Mouse (Mus musculus) embryo, embryonic 9.5 days (tissue): ENCODE measurements around the gene Mov10l1.
A peak's percentile ranks its signal among the peaks of the same experiment; 100 is the strongest.

Source experiments
- DNase-seq: peaks from one replicate; pipeline ENCODE4 v3.0.0-alpha.2; 2017; ENCODE audit errors: extremely low spot score

Gene Mov10l1

GRCm38 (mm10) chr15:89016722-89017121 is 34.0 kb downstream of the Mov10l1 start:
- DNase-seq, result no peak

GRCm38 (mm10) chr15:89020085-89020484 is 37.4 kb downstream of the Mov10l1 start:
- DNase-seq, result no peak

- no peak for DNase-seq
Measured at GRCm38 (mm10) chr15:89020492-89020891, 37.8 kb downstream of the Mov10l1 start.

- DNase-seq, result no peak
Measured at GRCm38 (mm10) chr15:89044381-89044780, 61.7 kb downstream of the Mov10l1 start.

- DNase-seq, result no peak
Measured at GRCm38 (mm10) chr15:89046356-89046755, 63.6 kb downstream of the Mov10l1 start.

- no peak for DNase-seq
Measured at GRCm38 (mm10) chr15:89054666-89055065, 72.0 kb downstream of the Mov10l1 start.

- no peak for DNase-seq
Measured at GRCm38 (mm10) chr15:89058736-89059135, 76.0 kb downstream of the Mov10l1 start.

GRCm38 (mm10) chr15:89059161-89059931 is 76.6 kb downstream of the Mov10l1 start, which contains the start of gene Panx2:
Gene Panx2, plus strand, starts transcription at chr15:89059734.
- DNase-seq, result peak; percentile 29

- peak; percentile 54 for DNase-seq
Measured at GRCm38 (mm10) chr15:89060032-89060681, 77.4 kb downstream of the Mov10l1 start.

- DNase-seq, result no peak
Measured at GRCm38 (mm10) chr15:89060811-89061460, 78.2 kb downstream of the Mov10l1 start.

- no peak for DNase-seq
Measured at GRCm38 (mm10) chr15:89061761-89062517, 79.2 kb downstream of the Mov10l1 start.

GRCm38 (mm10) chr15:89062518-89062910 is 79.8 kb downstream of the Mov10l1 start:
- DNase-seq, result no peak

- no peak for DNase-seq
Measured at GRCm38 (mm10) chr15:89063001-89063400, 80.3 kb downstream of the Mov10l1 start.

GRCm38 (mm10) chr15:89063536-89063935 is 80.8 kb downstream of the Mov10l1 start:
- no peak for DNase-seq

GRCm38 (mm10) chr15:89064891-89065290 is 82.2 kb downstream of the Mov10l1 start:
- no peak for DNase-seq

GRCm38 (mm10) chr15:89067609-89068008 is 84.9 kb downstream of the Mov10l1 start:
- no peak for DNase-seq

GRCm38 (mm10) chr15:89068226-89068625 is 85.5 kb downstream of the Mov10l1 start:
- no peak for DNase-seq

- DNase-seq, result no peak
Measured at GRCm38 (mm10) chr15:89069336-89069840, 86.7 kb downstream of the Mov10l1 start.

- no peak for DNase-seq
Measured at GRCm38 (mm10) chr15:89070606-89071005, 87.9 kb downstream of the Mov10l1 start.

- DNase-seq, result no peak
Measured at GRCm38 (mm10) chr15:89073993-89074603, 91.4 kb downstream of the Mov10l1 start.
